Mouse (Mus musculus): ENCODE measurements around the gene Kcnj6.

DNA sequence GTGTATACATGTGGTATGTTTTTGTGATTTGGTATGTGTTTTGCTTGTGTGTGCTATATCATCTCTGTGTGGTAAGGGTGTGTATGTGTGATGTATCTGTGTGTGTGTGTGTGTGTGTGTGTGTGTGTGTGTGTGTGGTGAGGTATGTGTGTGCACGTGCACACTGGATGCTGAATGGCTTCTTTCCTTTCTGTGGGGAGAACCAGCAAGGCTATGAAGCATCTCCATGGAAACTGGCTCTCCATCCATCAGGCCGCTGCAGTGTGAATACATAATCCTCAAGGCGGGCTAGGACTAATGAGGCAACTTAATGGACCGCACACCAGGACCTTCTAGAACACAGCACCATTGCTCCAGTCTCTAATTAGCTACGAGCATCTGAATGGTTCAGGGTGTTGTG lies 78.3 kb downstream of the Kcnj6 start:
- TF ChIP-seq ZNF384 (IDR thresholded peaks at IDR 0.05; ENCODE audit: low read depth, low read length) (no peak), HCFC1 (IDR thresholded peaks at IDR 0.05; ENCODE audit: borderline replicate concordance, insufficient read depth, low read length) (no peak)

Measured in ES-E14 (cell line).